Mouse (Mus musculus) bone marrow, adult 2 months (tissue): ENCODE data around the gene Mest.

Source experiments
- CTCF ChIP-seq: fragments of 200-500 bp; IDR thresholded peaks from 2 replicates; pipeline ENCODE4 v1.5.1; 2011; ENCODE audit warnings: low read length, control low read depth; ENCODE audit not compliant: control insufficient read depth, insufficient read depth
- POLR2A ChIP-seq: fragments of 200-500 bp; IDR thresholded peaks from 2 replicates; pipeline ENCODE4 v1.6.1; 2011; ENCODE audit warnings: low read depth, mild to moderate bottlenecking, control low read depth, low read length, borderline replicate concordance; ENCODE audit not compliant: control insufficient read depth

DNA sequence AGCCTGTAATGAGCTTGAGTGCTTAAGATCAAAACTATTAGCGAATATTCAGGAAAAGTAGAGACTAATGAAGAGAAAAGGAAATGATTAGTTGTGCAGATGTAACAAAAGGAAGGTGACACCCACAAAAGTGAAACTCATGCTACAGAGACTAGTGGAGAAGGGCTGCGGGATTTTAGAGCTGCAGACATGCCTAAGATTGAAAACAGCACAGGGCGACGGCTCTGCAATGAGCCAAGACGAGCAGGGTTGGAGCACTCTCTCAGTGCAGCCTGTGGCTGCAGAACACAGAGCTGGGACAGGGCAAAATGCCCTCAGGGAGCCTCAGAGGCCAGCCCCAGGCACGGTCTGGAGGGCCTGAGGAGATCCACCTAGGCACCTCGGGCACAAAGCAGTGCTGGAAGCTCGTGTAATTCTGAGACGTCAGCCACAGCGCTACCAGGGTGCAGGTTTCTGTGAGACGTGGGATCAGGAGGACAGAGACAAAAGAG, 48.0 kb upstream of the Mest start:
- TF ChIP-seq CTCF (no peak), POLR2A (no peak)
